Mouse (Mus musculus): Measurements from ENCODE around the gene Gdf3. TPM values are rescaled to one million over a fixed set of nuclear protein-coding genes. Genes with fewer than 3 reads are reported as not detected.

Gdf3 gene
- polyA plus RNA-seq, 1 experiment from 2014 or later: 0.13 TPM

Other genes starting within 250 kb of the Gdf3 start
- 36.1 and 38.8 TPM in 2 replicates for gene Rimklb, start 111.3 kb downstream of the Gdf3 start, polyA plus RNA-seq (2015; fragmentation: Nextera tagmentation; extraction: Ambion mirVana)
- gene Mfap5, start 104.2 kb downstream of the Gdf3 start, polyA plus RNA-seq (2015; fragmentation: Nextera tagmentation; extraction: Ambion mirVana): 6.6 and 6.8 TPM in 2 replicates
- 0.32 and 0.43 TPM in 2 replicates for gene Aicda, start 56.3 kb downstream of the Gdf3 start, polyA plus RNA-seq (2015; fragmentation: Nextera tagmentation; extraction: Ambion mirVana)
- 2.4 and 3.7 TPM in 2 replicates for gene Apobec1, start 7.6 kb downstream of the Gdf3 start, polyA plus RNA-seq (2015; fragmentation: Nextera tagmentation; extraction: Ambion mirVana)
- gene Dppa3, start 16.3 kb upstream of the Gdf3 start, polyA plus RNA-seq (2015; fragmentation: Nextera tagmentation; extraction: Ambion mirVana): not detected in 2 replicates
- 0.25 and 0.37 TPM in 2 replicates for gene Nanog, start 97.4 kb upstream of the Gdf3 start, polyA plus RNA-seq (2015; fragmentation: Nextera tagmentation; extraction: Ambion mirVana)
- gene Slc2a3, start 191.6 kb upstream of the Gdf3 start, polyA plus RNA-seq (2015; fragmentation: Nextera tagmentation; extraction: Ambion mirVana): 72.7 and 83.0 TPM in 2 replicates
- gene Foxj2, start 209.8 kb upstream of the Gdf3 start, polyA plus RNA-seq (2015; fragmentation: Nextera tagmentation; extraction: Ambion mirVana): 6.4 and 7.1 TPM in 2 replicates
- 3.6 and 3.8 TPM in 2 replicates for gene C3ar1, start 246.1 kb upstream of the Gdf3 start, polyA plus RNA-seq (2015; fragmentation: Nextera tagmentation; extraction: Ambion mirVana)